Mouse (Mus musculus) testis, adult 2 months (tissue): Measurements from ENCODE around the gene Slc6a21. TPM values are rescaled to one million over a fixed set of nuclear protein-coding genes. Genes with fewer than 3 reads are reported as not detected.
"Not testable (repeated sequence)": the region's sequence is repeated elsewhere in the genome, so short reads cannot be mapped to it uniquely, and the experiment has no call there.

Source experiments
- H3K27ac ChIP-seq: fragments of 200-500 bp; 2 replicates; pipeline ENCODE4 v1.5.1; 2012; ENCODE audit warnings: low read depth, low read length; ENCODE audit not compliant: control insufficient read depth, insufficient read depth
- H3K27me3 ChIP-seq: fragments of 200-500 bp; 2 replicates; pipeline ENCODE4 v1.6.1; 2012; ENCODE audit warnings: mild to moderate bottlenecking, low read length, moderate library complexity; ENCODE audit not compliant: control insufficient read depth, insufficient read depth
- H3K36me3 ChIP-seq: fragments of 200-500 bp; 2 replicates; pipeline ENCODE4 v1.6.1; 2012; ENCODE audit warnings: mild to moderate bottlenecking, low read length; ENCODE audit not compliant: control insufficient read depth, insufficient read depth
- H3K4me1 ChIP-seq: fragments of 200-500 bp; 2 replicates; pipeline ENCODE4 v1.6.1; 2012; ENCODE audit warnings: low read length; ENCODE audit not compliant: control insufficient read depth, insufficient read depth
- H3K4me3 ChIP-seq: fragments of 200-500 bp; 2 replicates; pipeline ENCODE4 v1.5.1; 2012; ENCODE audit warnings: low read depth, mild to moderate bottlenecking, low read length, moderate library complexity, mixed read lengths; ENCODE audit not compliant: control insufficient read depth
- CTCF ChIP-seq: fragments of 200-500 bp; IDR thresholded peaks from 2 replicates; pipeline ENCODE4 v1.5.1; 2012; ENCODE audit warnings: low read depth, mild to moderate bottlenecking, inconsistent platforms, low read length, moderate library complexity; ENCODE audit not compliant: control insufficient read depth, insufficient read depth, insufficient replicate concordance
- POLR2A ChIP-seq: fragments of 200-500 bp; IDR thresholded peaks from 2 replicates; pipeline ENCODE4 v1.6.1; 2012; ENCODE audit warnings: low read depth, mild to moderate bottlenecking, inconsistent platforms, low read length, moderate library complexity; ENCODE audit not compliant: control insufficient read depth
- polyA plus RNA-seq: library from polyadenylated mRNA; depleted of rRNA; stranded (reverse); fragments of >200 nt; gene quantifications from 2 replicates; pipeline ENCODE4 v1.2.3, GENCODE M21; 2012

Slc6a21 gene
- polyA plus RNA-seq, 1 experiment, result 785 TPM

- no peak overlapping the region for H3K27ac ChIP-seq
These were observed 37.2 kb upstream of the Slc6a21 start for GRCm38 (mm10) chr7:45240109-45240508.

DNA sequence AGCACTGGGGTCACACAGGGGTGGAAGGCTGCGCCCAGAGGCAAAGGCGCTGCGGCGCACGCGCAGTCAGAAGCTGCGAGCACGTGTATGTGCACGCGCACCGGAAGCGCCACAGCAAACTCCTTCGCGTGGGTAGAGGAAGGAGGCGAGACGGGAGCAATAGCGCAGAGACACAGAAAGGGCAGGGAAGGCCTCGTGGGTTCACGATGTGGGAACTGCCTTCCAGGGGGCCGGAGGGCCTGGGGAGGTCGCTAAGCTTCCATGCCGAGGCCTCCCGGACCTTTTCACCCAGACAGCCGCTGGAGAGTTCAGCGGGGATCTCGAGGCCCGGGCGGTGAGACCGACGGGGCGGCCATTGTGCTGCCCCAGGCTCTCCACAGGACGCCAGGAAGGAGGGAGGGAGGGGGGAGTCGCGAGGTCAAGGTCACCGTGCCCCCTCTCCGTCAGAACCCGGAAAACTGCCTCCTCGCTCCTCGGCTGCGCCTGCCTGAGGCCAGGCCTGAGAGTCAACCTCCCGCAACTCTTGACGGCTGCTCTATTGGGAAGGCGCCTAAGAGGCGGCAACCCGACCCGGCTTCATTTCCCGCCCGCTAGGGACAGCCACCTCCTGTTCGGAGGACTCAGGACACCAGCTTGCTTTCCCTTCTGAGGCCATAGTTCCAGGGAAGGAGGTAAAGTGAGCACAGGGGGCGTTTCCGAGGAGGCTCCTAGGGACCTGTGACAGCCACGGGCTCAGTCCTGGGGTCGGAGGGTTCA, 36.5 kb upstream of the Slc6a21 start, which contains the start of gene Slc6a16:
Slc6a16 (plus strand) TSS at position 453 of the 756 bp plus-strand sequence.
- H3K27me3 ChIP-seq, result no peaks in the 10 kb centered on the region
- H3K27ac ChIP-seq, result peak within 1 kb of the TSS; percentile 95
- H3K36me3 ChIP-seq, result no peaks in the 10 kb centered on the region
- TF ChIP-seq POLR2A (peak; percentile 23), CTCF (no peak)
- H3K4me3 ChIP-seq, result peak within 1 kb of the TSS; percentile 80
- peaks cover 17% of the 10 kb centered on the region for H3K4me1 ChIP-seq

More at GRCm38 (mm10) chr7:45240109-45240508, 37.2 kb upstream of the Slc6a21 start:
- no peaks in the 10 kb centered on the region for H3K36me3 ChIP-seq
- TF ChIP-seq POLR2A, result no peak
- H3K4me1 ChIP-seq, result peaks cover 19% of the 10 kb centered on the region
- H3K4me3 ChIP-seq, result no peak overlapping the region
- no peaks in the 10 kb centered on the region for H3K27me3 ChIP-seq

GRCm38 (mm10) chr7:45241389-45241749, 35.9 kb upstream of the Slc6a21 start:
- Histone ChIP-seq H3K27ac (peak overlapping the region; percentile 95), H3K27me3 (no peaks in the 10 kb centered on the region), H3K4me3 (peak overlapping the region; percentile 80)

GRCm38 (mm10) chr7:45247666-45248065, 29.6 kb upstream of the Slc6a21 start:
- no peaks in the 10 kb centered on the region for H3K4me1 ChIP-seq
- no peaks in the 10 kb centered on the region for H3K27me3 ChIP-seq
- no peak for TF ChIP-seq CTCF
- TF ChIP-seq POLR2A, result no peak
- no peak overlapping the region for H3K27ac ChIP-seq
- H3K4me3 ChIP-seq, result no peak overlapping the region
- H3K36me3 ChIP-seq, result no peaks in the 10 kb centered on the region

More at GRCm38 (mm10) chr7:45241389-45241749, 35.9 kb upstream of the Slc6a21 start:
- H3K4me1 ChIP-seq, result peaks cover 17% of the 10 kb centered on the region
- H3K36me3 ChIP-seq, result no peaks in the 10 kb centered on the region
- TF ChIP-seq CTCF, result no peak
- TF ChIP-seq POLR2A, result no peak

DNA sequence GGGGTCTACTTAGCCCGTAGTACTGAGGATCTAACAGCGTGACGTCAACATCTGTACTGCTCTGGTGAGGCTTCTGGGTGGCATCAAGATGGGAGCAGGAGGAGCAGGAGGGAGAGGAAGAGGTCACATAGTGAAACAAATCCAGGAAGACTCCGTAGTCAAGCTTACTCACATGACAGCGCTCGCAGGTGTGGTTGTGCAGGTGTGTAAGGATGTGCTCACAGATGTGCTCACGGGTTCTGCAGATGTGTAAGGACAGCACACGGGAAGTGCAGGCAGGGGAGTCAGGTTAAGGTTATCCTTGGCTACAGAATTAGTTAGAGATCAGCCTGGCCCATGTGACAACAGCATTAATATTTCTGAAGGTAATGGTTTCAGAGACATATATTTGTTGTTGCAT, 23.5 kb upstream of the Slc6a21 start:
- Histone ChIP-seq H3K36me3 (no peaks in the 10 kb centered on the region), H3K27me3 (no peaks in the 10 kb centered on the region), H3K4me3 (no peak overlapping the region), H3K4me1 (no peaks in the 10 kb centered on the region), H3K27ac (no peak overlapping the region)
- no peak for TF ChIP-seq POLR2A
- no peak for TF ChIP-seq CTCF

DNA sequence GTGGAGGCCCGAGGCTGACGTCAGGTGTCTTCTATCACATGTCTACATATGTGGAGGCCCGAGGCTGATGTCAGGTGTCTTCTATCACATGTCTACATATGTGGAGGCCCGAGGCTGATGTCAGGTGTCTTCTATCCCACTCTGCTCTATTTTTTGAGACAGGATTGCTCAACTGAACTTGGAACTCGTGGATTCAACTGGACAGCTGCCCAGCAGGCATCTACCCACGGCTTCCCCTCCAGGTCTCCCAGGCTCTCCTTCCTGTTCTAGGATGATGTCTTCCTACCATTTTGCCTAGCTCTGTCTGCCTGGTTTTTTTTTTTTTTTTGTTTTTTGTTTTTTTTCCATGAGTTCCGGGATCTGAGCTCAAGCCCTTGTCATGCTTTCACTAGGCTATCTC, 21.5 kb upstream of the Slc6a21 start:
- not testable (repeated sequence) for H3K36me3 ChIP-seq, H3K4me3 ChIP-seq, H3K27ac ChIP-seq, H3K4me1 ChIP-seq, H3K27me3 ChIP-seq

- TF ChIP-seq POLR2A (no peak), CTCF (no peak)
- no peaks in the 10 kb centered on the region for H3K36me3 ChIP-seq
- H3K4me3 ChIP-seq, result no peak overlapping the region
- no peaks in the 10 kb centered on the region for H3K27me3 ChIP-seq
- H3K27ac ChIP-seq, result no peak overlapping the region
- H3K4me1 ChIP-seq, result no peaks in the 10 kb centered on the region
These were observed 20.1 kb upstream of the Slc6a21 start for GRCm38 (mm10) chr7:45257063-45257840.

- no peaks in the 10 kb centered on the region for H3K4me1 ChIP-seq
- H3K27ac ChIP-seq, result no peak overlapping the region
- no peak for TF ChIP-seq POLR2A
- TF ChIP-seq CTCF, result no peak
- no peak overlapping the region for H3K4me3 ChIP-seq
- no peaks in the 10 kb centered on the region for H3K36me3 ChIP-seq
- H3K27me3 ChIP-seq, result no peaks in the 10 kb centered on the region
These were observed 18.0 kb upstream of the Slc6a21 start for GRCm38 (mm10) chr7:45259281-45259680.
